Mouse (Mus musculus) spleen, postnatal 0 days (tissue): Measurements from ENCODE around the gene Hsf2bp. TPM values are rescaled to one million over a fixed set of nuclear protein-coding genes. Genes with fewer than 3 reads are reported as not detected.

Source experiments
- polyA plus RNA-seq: library from polyadenylated mRNA; unstranded; fragments of >200 nt; fragmentation: Nextera tagmentation; extraction: Ambion mirVana; gene quantifications from 2 replicates; pipeline ENCODE4 v1.2.1, GENCODE M21; 2015

Hsf2bp gene
- 0.11 TPM in 2 replicates for polyA plus RNA-seq

GRCm38 (mm10) chr17:32035609-32036508 is at the start of gene Hsf2bp, which contains the start of gene Rrp1b:
Gene Hsf2bp (minus strand): TSS chr17:32036349.
Gene Rrp1b (plus strand): TSS chr17:32036100.

Other genes with a start within 250 kb of the Hsf2bp start
- 4.8 and 6.5 TPM in 2 replicates for gene Sik1, start 180.5 kb downstream of the Hsf2bp start, polyA plus RNA-seq
- 38.6 and 41.2 TPM in 2 replicates for gene Rrp1b, start 249 bp downstream of the Hsf2bp start, polyA plus RNA-seq
- 2.6 and 3.6 TPM in 2 replicates for gene Notch3, start 130.5 kb upstream of the Hsf2bp start, polyA plus RNA-seq
- 0.11 and 0.13 TPM in 2 replicates for gene Ephx3, start 153.2 kb upstream of the Hsf2bp start, polyA plus RNA-seq
- 39.8 and 41.1 TPM in 2 replicates for gene Brd4, start 248.4 kb upstream of the Hsf2bp start, polyA plus RNA-seq